Mouse (Mus musculus) E14TG2a.4 (cell line): Measurements from ENCODE around the gene Acad12.

Source experiments
- H3K27me3 ChIP-seq: 2 replicates; pipeline ENCODE4 v1.6.1; 2014; ENCODE audit warnings: low read length, control low read depth; ENCODE audit not compliant: insufficient read depth
- H3K36me3 ChIP-seq: 2 replicates; pipeline ENCODE4 v1.6.1; 2014; ENCODE audit warnings: low read length, control low read depth; ENCODE audit not compliant: insufficient read depth
- H3K4me1 ChIP-seq: replicated peaks from 2 replicates; pipeline ENCODE4 v1.6.1; 2014; ENCODE audit warnings: low read depth, low read length, control low read depth
- H3K4me3 ChIP-seq: replicated peaks from 2 replicates; pipeline ENCODE4 v1.5.1; 2014; ENCODE audit warnings: mild to moderate bottlenecking, low read length
- H3K9me3 ChIP-seq: 2 replicates; pipeline ENCODE4 v1.6.1; 2014; ENCODE audit warnings: low read length, control low read depth
- CTCF ChIP-seq: conservative IDR thresholded peaks from 2 replicates; pipeline ENCODE4 v1.5.1; 2014; ENCODE audit warnings: low read length
- NANOG ChIP-seq: IDR thresholded peaks from 2 replicates; pipeline ENCODE4 v1.6.1; 2014; ENCODE audit warnings: borderline replicate concordance, low read length, mixed read lengths
- POU5F1 ChIP-seq: IDR thresholded peaks from 2 replicates; pipeline ENCODE4 v1.6.1; 2014; ENCODE audit warnings: low read length, borderline replicate concordance

Gene Acad12

DNA sequence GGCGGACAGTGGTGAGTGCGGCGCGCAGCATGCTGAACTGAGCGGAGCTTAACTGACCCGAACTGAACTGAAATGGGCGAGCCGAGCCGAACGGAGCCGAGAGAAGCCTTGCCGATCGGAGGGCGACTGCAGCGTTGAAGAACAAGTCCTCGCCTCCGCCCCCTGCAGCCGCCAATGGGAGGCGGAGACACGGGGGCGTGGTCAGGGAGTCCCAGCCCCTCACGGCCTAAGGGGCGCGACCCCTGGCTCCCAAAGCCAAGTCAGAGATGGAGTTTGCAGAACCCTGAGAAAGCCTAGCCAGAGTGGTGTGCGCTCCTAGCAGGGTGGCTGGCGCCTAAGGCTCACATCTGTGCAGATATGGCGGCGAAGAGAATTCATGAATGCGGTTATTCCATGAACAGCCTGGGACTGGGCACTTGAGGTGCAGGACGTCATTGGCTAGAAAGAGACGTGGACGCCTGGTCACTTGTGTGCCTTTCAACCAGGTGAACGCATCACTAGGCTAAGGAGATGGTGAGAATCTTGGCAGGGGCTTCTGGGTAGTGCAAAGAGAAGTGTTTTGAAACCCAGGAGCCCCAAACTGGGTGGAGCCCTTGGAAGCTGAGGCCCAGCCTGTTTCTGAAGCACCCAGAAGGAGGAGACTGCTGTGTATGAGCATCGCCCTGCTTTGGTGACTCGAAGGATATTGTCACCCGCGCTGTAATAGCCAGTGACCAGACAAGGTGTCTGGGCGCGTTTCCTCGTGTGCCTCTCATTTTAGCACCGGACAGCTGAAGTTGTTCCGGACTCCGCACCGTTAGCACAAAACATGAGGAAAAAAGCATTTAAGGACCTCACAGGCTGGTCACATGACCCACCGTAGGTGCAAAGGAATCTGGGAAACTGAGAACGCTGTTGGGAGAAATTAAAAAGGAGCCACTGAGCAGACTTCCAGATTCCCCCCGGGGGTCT, 25.0 kb downstream of the Acad12 start, which contains the start of gene Aldh2:
Gene Aldh2 (minus strand): TSS at position 374 of the 951 bp plus-strand sequence.
- H3K27me3 ChIP-seq = no peaks in the 10 kb centered on the region
- peak within 1 kb of the TSS; percentile 89 for H3K4me3 ChIP-seq
- TF ChIP-seq NANOG (no peak), CTCF (no peak), POU5F1 (no peak)

GRCm38 (mm10) chr5:121592816-121593407, 25.8 kb downstream of the Acad12 start:
- H3K36me3 ChIP-seq = peaks cover 39% of the 10 kb centered on the region
- no peaks in the 10 kb centered on the region for H3K27me3 ChIP-seq
- peak overlapping the region; percentile 89 for H3K4me3 ChIP-seq
- H3K9me3 ChIP-seq = no peaks in the 10 kb centered on the region
- H3K4me1 ChIP-seq = peaks cover 75% of the 10 kb centered on the region
- TF ChIP-seq NANOG (no peak), POU5F1 (no peak), CTCF (no peak)

More for the DNA sequence above, 25.0 kb downstream of the Acad12 start, which contains the start of gene Aldh2:
- peaks cover 75% of the 10 kb centered on the region for H3K4me1 ChIP-seq
- H3K36me3 ChIP-seq = peaks cover 31% of the 10 kb centered on the region
- H3K9me3 ChIP-seq = no peaks in the 10 kb centered on the region

- Histone ChIP-seq H3K4me3 (peak overlapping the region; percentile 89), H3K9me3 (no peaks in the 10 kb centered on the region), H3K4me1 (peaks cover 75% of the 10 kb centered on the region), H3K36me3 (peaks cover 40% of the 10 kb centered on the region), H3K27me3 (no peaks in the 10 kb centered on the region)
- no peak for TF ChIP-seq NANOG
- TF ChIP-seq POU5F1 = no peak
- TF ChIP-seq CTCF = no peak
Measured at GRCm38 (mm10) chr5:121592064-121592815, 26.5 kb downstream of the Acad12 start.

- H3K36me3 ChIP-seq = peaks cover 40% of the 10 kb centered on the region
- H3K9me3 ChIP-seq = no peaks in the 10 kb centered on the region
- TF ChIP-seq CTCF (no peak), POU5F1 (no peak), NANOG (no peak)
- H3K27me3 ChIP-seq = no peaks in the 10 kb centered on the region
- peak overlapping the region; percentile 89 for H3K4me3 ChIP-seq
- peaks cover 81% of the 10 kb centered on the region for H3K4me1 ChIP-seq
Measured at GRCm38 (mm10) chr5:121591417-121592063, 27.2 kb downstream of the Acad12 start.

- no peaks in the 10 kb centered on the region for H3K27me3 ChIP-seq
- H3K4me3 ChIP-seq = no peak overlapping the region
- TF ChIP-seq POU5F1 = no peak
- H3K4me1 ChIP-seq = peaks cover 89% of the 10 kb centered on the region
- H3K9me3 ChIP-seq = no peaks in the 10 kb centered on the region
- peaks cover 40% of the 10 kb centered on the region for H3K36me3 ChIP-seq
Measured at GRCm38 (mm10) chr5:121589928-121590327, 28.8 kb downstream of the Acad12 start.

DNA sequence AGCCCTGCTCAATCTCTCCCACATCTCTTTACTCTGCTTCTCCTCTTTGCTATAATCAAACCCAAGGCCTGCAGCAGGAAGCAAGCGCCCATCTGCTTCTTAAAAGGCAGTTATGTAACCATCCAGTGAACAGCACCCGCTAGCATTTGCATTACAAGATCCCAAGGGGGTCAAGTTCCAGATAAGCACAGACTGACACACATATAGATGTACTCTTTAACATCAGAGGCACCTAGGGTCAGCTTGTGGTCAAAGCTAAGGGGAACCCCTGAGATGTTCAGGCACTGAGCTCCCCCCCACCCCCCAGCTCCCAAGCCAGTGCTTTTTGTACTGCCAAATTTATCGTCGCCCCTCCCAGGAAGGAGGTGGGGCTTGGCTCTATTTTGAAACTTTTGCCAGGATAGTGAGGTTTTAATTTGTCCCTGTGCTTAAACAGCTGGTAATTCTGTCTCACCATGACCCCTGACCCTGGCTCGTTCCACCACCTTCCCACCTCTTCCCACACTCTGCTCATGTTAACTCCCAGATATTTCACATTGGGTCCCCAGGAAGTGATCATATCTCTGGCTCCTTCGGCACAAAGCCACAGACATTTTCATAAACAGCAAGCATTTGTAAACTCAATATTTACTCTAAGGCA, 32.2 kb downstream of the Acad12 start:
- TF ChIP-seq NANOG (peak; percentile 22; the same call in 1 of the 2 replicates), CTCF (no peak)

DNA sequence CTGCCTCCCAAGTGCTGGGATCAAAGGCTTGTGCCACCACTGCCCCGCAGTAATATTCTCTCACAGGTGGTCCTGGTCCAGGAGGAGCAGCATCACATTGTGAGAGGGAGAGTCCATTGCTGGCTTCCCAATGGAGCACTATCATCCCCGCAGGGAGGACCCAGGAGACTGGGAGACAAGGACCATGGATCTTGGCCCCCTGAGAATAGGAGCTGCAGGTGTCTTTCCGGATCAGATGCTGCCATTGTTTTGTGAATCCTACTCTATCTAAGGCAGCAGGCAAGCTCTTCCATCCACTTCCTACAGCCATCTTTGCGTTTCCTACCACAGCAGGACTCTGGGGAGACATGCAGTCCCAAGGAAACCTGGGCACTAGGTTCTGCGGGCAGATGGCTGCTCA, 33.0 kb downstream of the Acad12 start:
- TF ChIP-seq CTCF (no peak), NANOG (peak; percentile 17; the same call in 1 of the 2 replicates)

More for the DNA sequence above, 32.2 kb downstream of the Acad12 start:
- Histone ChIP-seq H3K36me3 (peaks cover 34% of the 10 kb centered on the region), H3K27me3 (no peaks in the 10 kb centered on the region), H3K9me3 (no peaks in the 10 kb centered on the region), H3K4me3 (peak overlapping the region; percentile 29), H3K4me1 (peaks cover 93% of the 10 kb centered on the region)

More for the DNA sequence above, 33.0 kb downstream of the Acad12 start:
- Histone ChIP-seq H3K36me3 (peaks cover 29% of the 10 kb centered on the region), H3K4me3 (peak overlapping the region; percentile 20; the same call in 1 of the 2 replicates), H3K27me3 (no peaks in the 10 kb centered on the region), H3K4me1 (peaks cover 94% of the 10 kb centered on the region), H3K9me3 (no peaks in the 10 kb centered on the region)
